Mouse (Mus musculus) ovary, adult 10 weeks (tissue): ENCODE results near the gene Zkscan16. TPM values are rescaled to one million over a fixed set of nuclear protein-coding genes. Genes with fewer than 3 reads are reported as not detected.

Source experiments
- polyA plus RNA-seq: library from polyadenylated mRNA; stranded (reverse); fragments of 350-450 nt; fragmentation: Illumina TruSeq; extraction: RNeasy Lipid Tissue Mini Kit (QIAGEN cat#74804); gene quantifications from one replicate; pipeline ENCODE4 v1.2.3, GENCODE M21; 2014

Gene Zkscan16
- 2.6 TPM for polyA plus RNA-seq

DNA sequence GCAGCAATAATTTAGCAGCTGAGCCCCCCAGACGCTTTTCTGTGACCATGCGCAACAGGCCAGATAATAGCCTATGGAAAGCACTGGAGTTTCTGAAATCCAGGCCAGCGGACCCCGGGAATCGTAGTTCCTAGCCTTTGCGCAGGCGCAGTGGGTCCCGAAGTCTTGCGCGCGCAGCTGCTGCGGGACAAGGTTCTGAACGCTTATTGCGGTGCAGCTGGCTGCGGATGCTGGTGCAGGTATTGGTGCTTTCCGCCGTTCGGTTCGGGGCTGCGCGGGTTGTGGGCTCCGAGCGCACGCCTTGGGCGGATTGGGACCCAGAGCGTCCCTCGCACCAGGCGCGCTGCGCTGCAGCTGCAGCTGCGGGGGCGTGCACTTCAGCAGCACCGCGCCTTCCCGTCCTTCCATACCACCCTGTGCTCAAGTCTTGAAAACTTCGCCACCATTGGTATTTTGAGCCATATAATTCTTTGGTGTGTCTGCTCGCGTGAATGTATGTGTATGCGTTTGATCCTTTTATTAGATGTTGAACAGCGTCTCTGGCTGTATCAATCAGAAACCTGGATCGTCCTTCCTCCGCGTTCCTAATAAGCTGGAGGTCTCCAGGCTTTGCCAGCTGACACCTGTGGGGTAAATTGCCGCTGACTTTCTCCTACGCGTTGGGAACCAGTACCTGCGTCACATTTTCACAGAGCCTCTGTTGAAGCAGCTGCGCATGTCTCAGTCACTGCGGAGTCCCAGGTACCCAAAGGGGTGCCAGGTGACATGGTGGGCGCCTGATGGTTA is at the start of gene Zkscan16:
TSS of gene Zkscan16 (plus strand) at position 209 of the 786 bp plus-strand sequence.

DNA sequence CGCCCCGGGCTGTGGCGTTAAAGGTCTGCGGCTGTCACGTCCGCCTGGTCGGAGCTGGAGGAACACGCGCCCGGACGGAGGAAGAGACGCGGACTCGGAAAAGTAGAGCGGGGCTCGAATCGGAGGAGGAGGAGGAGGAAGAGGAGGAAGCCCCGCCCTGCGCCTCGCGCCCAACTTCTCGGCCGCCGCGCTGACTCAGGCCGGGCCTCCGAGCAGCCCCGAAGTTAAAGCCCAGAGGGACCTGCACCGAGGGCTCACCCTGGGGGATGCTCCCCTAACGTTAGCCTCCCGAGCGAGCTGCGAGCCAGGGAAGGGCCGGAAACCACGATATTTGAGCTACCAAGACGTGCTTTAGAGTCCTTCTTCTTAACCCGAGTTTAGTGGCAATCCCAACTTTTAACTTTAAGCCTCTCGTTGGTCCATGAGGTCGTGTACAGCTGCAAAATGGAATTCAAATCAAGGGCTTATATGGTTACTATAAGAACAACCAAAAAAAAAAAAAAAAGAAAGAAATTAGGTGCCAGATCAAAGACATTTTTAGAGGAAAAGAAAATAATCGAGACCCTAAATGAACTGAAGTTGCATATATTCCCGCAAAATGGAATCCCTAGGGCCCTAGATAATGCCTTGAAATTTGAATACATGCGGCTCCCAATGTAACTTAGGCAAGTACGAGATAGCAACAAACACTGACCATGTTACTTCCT is 30.6 kb upstream of the Zkscan16 start, which contains the start of gene Ecpas:
TSS of gene Ecpas (minus strand) at position 121 of the 707 bp plus-strand sequence.

DNA sequence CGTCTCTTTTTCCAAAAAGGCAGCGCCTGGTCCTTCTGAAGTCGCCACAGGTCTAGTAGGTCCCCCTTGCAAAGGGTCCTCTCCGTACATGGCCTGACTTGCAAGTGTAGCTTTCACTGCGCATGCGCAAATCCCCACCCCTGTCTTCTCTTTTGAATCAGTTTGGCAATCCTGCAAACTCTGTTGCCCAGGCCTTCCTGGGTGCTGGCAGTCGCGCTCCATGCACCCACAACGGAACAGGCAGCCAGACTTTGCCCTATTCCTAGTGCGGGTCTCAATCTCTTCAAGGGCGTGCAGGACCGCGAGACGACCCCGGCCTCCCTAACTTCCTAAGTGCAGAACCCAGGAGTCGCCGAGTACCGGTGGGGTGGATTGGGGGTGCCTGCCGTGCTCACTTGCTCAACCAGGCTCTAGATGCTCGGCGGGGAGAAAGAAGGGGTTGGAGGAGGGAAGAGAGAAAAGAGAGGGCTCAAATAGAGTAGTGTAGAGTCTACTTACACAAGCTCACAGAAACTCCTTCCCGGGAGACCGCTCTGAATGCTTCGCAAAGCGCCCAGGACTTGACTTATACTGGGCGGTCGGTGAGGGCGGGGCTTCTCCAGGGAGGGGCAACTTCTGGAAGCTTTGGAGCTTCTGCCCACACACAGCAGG is 43.2 kb downstream of the Zkscan16 start, which contains the start of gene Ptgr1:
TSS of gene Ptgr1 (minus strand) at position 580 of the 651 bp plus-strand sequence.

DNA sequence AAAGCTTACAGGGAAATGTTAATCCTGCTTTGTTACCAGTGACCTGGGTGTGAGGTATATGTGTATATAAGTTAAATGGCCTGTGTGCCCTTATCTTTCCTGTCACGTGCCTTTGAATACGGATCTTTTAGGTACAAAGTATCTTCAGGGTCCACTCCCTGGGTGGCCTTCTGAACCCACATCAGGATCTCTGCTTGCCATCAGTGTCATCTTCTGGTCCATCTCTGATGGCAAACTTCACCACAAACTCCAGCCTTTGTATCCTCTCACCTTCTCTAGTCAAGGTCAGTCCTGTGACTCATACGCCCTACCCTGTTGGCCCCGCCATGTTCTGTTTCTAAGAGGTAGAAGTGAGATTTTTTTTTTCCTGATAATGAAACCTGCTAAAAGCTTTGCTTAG is 51.3 kb downstream of the Zkscan16 start, which contains the start of gene Dnajc25:
TSS of gene Dnajc25 (plus strand) at position 301 of the 400 bp plus-strand sequence.

DNA sequence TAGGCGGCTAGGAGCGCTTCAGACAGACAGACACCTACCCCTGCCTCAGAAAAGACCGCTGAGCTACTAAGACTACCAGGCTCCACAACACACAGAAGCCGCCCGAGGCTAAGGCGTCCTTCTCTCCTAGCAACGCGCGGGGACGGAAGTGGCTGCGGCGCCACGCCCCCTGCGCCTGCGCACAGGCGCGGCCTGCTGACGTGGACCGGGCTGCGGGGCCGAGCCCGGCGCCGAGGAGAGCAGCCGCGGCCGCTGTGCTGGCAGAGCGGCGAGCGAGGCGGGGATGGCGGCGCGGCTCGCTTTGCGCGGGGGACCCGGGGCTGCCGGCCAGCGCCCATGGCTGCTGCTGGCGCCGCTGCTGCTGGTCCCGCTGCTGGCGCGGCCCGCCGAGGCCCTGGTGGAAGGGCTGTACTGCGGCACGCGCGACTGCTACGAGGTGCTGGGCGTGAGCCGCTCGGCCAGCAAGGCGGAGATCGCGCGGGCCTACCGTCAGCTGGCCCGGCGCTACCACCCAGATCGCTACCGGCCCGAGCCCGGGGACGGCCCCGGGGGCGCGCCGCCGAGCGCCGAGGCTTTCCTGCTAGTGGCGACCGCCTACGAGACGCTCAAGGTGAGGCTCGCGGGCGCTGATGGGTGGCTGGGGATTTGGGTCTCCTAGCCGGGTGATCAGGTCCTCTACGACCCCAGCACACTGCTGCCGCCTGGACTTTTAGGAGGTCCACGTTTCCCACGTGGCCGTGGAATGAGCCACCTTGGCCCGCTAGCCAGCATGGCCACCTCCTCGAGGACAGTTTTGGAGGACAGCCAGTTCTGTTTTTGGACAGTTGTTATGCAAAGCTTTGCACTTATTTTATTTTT is 59.7 kb downstream of the Zkscan16 start, which contains the start of gene Gm20503:
TSS of gene Gm20503 (plus strand) at position 263 of the 858 bp plus-strand sequence.

Other genes starting within 250 kb of the Zkscan16 start
- gene Olfr267, start 155.9 kb upstream of the Zkscan16 start, polyA plus RNA-seq = not detected
- gene Ecpas, start 30.9 kb upstream of the Zkscan16 start, polyA plus RNA-seq = 151 TPM
- 14.3 TPM for gene Ptgr1, start 43.5 kb downstream of the Zkscan16 start, polyA plus RNA-seq
- 36.6 TPM for gene Dnajc25, start 51.4 kb downstream of the Zkscan16 start, polyA plus RNA-seq
- not detected for gene Gm20503, start 59.6 kb downstream of the Zkscan16 start, polyA plus RNA-seq
- gene Gng10, start 91.5 kb downstream of the Zkscan16 start, polyA plus RNA-seq = 166 TPM
- 2.8 TPM for gene AI481877, start 195.4 kb downstream of the Zkscan16 start, polyA plus RNA-seq
- gene Ugcg, start 245.6 kb downstream of the Zkscan16 start, polyA plus RNA-seq = 118 TPM